Mouse (Mus musculus) limb, embryonic 15.5 days (tissue): ENCODE measurements around the gene Sypl. TPM values are rescaled to one million over a fixed set of nuclear protein-coding genes. Genes with fewer than 3 reads are reported as not detected.

ENCODE experiments used
- ATAC-seq: fragments of 200-750 bp; cut with Nextera tagmentation; 2 replicates; pipeline ENCODE4 v1.8.0; 2017; ENCODE audit warnings: low read depth, moderate TSS enrichment; ENCODE audit not compliant: insufficient number of reproducible peaks, low FRiP score, low TSS enrichment
- H3K27ac ChIP-seq: fragments of 300-500 bp; sonication (generic); 2 replicates; pipeline ENCODE4 v1.5.1; 2015; ENCODE audit warnings: moderate library complexity, mild to moderate bottlenecking, inconsistent platforms
- H3K27me3 ChIP-seq: fragments of 300-500 bp; sonication (generic); 2 replicates; pipeline ENCODE4 v1.6.1; 2015; ENCODE audit warnings: inconsistent platforms
- H3K36me3 ChIP-seq: fragments of 300-500 bp; sonication (generic); 2 replicates; pipeline ENCODE4 v1.6.1; 2015; ENCODE audit warnings: inconsistent platforms
- H3K4me1 ChIP-seq: fragments of 300-500 bp; sonication (generic); 2 replicates; pipeline ENCODE4 v1.6.1; 2015; ENCODE audit warnings: inconsistent platforms
- H3K4me2 ChIP-seq: fragments of 300-500 bp; sonication (generic); 2 replicates; pipeline ENCODE4 v1.6.1; 2015; ENCODE audit warnings: mild to moderate bottlenecking, inconsistent platforms
- H3K4me3 ChIP-seq: fragments of 300-500 bp; sonication (generic); 2 replicates; pipeline ENCODE4 v1.5.1; 2015; ENCODE audit warnings: mild to moderate bottlenecking, inconsistent platforms
- H3K9ac ChIP-seq: fragments of 300-500 bp; sonication (generic); 2 replicates; pipeline ENCODE4 v1.6.1; 2015; ENCODE audit warnings: inconsistent platforms
- H3K9me3 ChIP-seq: fragments of 300-500 bp; sonication (generic); 2 replicates; pipeline ENCODE4 v1.6.1; 2016; ENCODE audit warnings: inconsistent platforms
- WGBS: fragments of 180-500 bp; shearing (Covaris S2); methylation state at CpG from one replicate; pipeline ENCODE4 v1.1.7; 2015; 5-methylcytosine and 5-hydroxymethylcytosine counted together
- polyA plus RNA-seq: library from polyadenylated mRNA; unstranded; fragments of >200 nt; fragmentation: Nextera tagmentation; extraction: Ambion mirVana; gene quantifications from 2 replicates; pipeline ENCODE4 v1.2.1, GENCODE M21; 2015

Gene Sypl
- polyA plus RNA-seq, 1 experiment from 2014 or later, result 105 TPM

DNA sequence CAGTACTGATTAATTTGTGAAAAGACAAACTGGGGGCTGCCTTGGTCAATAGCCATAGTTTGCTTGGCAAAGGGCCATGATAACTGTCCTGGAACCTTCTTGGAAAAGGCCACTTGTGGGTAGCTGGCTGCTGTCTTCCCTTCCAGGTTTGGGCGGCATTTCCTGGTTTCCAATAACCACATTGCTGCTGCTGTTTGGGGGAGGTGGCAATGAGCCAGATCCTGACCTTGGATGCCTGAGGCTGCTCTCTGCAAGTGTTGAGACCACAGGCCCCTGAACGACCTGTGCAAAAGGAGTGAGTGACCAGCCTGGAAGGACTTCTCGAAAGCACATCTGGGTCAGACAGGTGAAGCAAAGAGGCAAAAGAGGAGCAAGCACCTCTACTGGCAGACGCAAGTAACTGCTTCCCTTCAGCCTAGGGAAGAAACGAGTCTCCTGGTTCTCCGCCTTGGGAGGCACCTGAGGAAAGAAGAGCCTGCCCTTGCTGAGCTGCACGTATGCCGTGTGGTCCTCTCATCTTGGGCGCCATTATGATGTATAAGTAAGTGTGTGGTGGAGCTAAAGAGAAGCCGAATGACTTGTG, 74.5 kb downstream of the Sypl start:
- Histone ChIP-seq H3K4me2 (no peak overlapping the region), H3K36me3 (no peaks in the 10 kb centered on the region), H3K9me3 (no peaks in the 10 kb centered on the region), H3K9ac (no peak overlapping the region), H3K4me3 (no peak overlapping the region), H3K27ac (no peak overlapping the region), H3K4me1 (peaks cover 36% of the 10 kb centered on the region), H3K27me3 (no peaks in the 10 kb centered on the region)
- WGBS, result 48% methylated on average over 10 of the region's 10 CpGs
- ATAC-seq, result no peak

- Histone ChIP-seq H3K4me1 (peaks cover 39% of the 10 kb centered on the region), H3K9ac (no peak overlapping the region), H3K4me2 (no peak overlapping the region), H3K27me3 (no peaks in the 10 kb centered on the region), H3K36me3 (no peaks in the 10 kb centered on the region), H3K27ac (no peak overlapping the region), H3K4me3 (no peak overlapping the region), H3K9me3 (no peaks in the 10 kb centered on the region)
- 49% methylated on average over 13 of the region's 13 CpGs for WGBS
- ATAC-seq, result no peak
Measured at GRCm38 (mm10) chr12:33028708-33029107, 75.0 kb downstream of the Sypl start.

Other genes with a start within 250 kb of the Sypl start
- 19.3 and 19.7 TPM in 2 replicates for gene Nampt, start 134.3 kb upstream of the Sypl start, polyA plus RNA-seq
- gene Cdhr3, start 139.0 kb downstream of the Sypl start, polyA plus RNA-seq, result 0.64 and 1.3 TPM in 2 replicates
- 10.9 and 12.2 TPM in 2 replicates for gene Atxn7l1, start 193.8 kb downstream of the Sypl start, polyA plus RNA-seq